Mouse (Mus musculus) embryonic facial prominence, embryonic 11.5 days (tissue): ENCODE data around the gene Etl4. TPM values are rescaled to one million over a fixed set of nuclear protein-coding genes. Genes with fewer than 3 reads are reported as not detected.

Experiments
- ATAC-seq: fragments of 200-750 bp; cut with Nextera tagmentation; replicated peaks from 2 replicates; pipeline ENCODE4 v1.8.0; 2017; ENCODE audit warnings: low read depth; ENCODE audit not compliant: insufficient number of reproducible peaks, low FRiP score, low TSS enrichment
- DNase-seq: peaks from one replicate; pipeline ENCODE4 v3.0.0-alpha.2; 2015; ENCODE audit warnings: low spot score
- H3K27ac ChIP-seq: fragments of 300-500 bp; sonication (generic); replicated peaks from 2 replicates; pipeline ENCODE4 v1.5.1; 2014; ENCODE audit warnings: mild to moderate bottlenecking, low read depth, low read length, control low read depth
- H3K27me3 ChIP-seq: fragments of 300-500 bp; sonication (generic); 2 replicates; pipeline ENCODE4 v1.6.1; 2014; ENCODE audit warnings: mild to moderate bottlenecking, low read length, moderate library complexity, mixed read lengths; ENCODE audit not compliant: control insufficient read depth, insufficient read depth
- H3K36me3 ChIP-seq: fragments of 300-500 bp; sonication (generic); replicated peaks from 2 replicates; pipeline ENCODE4 v1.6.1; 2014; ENCODE audit warnings: low read depth, mild to moderate bottlenecking, low read length, moderate library complexity, mixed read lengths; ENCODE audit not compliant: control insufficient read depth, insufficient read depth
- H3K4me1 ChIP-seq: fragments of 300-500 bp; sonication (generic); 2 replicates; pipeline ENCODE4 v1.6.1; 2014; ENCODE audit warnings: low read length, mixed read lengths; ENCODE audit not compliant: control insufficient read depth, insufficient read depth
- H3K4me2 ChIP-seq: fragments of 300-500 bp; sonication (generic); 2 replicates; pipeline ENCODE4 v1.6.1; 2014; ENCODE audit warnings: low read depth, mild to moderate bottlenecking, control low read depth, low read length, moderate library complexity
- H3K4me3 ChIP-seq: fragments of 300-500 bp; sonication (generic); 2 replicates; pipeline ENCODE4 v1.5.1; 2014; ENCODE audit warnings: low read depth, low read length, control low read depth
- H3K9ac ChIP-seq: fragments of 300-500 bp; sonication (generic); replicated peaks from 2 replicates; pipeline ENCODE4 v1.6.1; 2014; ENCODE audit warnings: mild to moderate bottlenecking, control low read depth, low read length
- H3K9me3 ChIP-seq: fragments of 300-500 bp; sonication (generic); replicated peaks from 2 replicates; pipeline ENCODE4 v1.6.1; 2016; ENCODE audit warnings: mild to moderate bottlenecking, low read length, inconsistent platforms, mixed read lengths; ENCODE audit not compliant: control insufficient read depth
- WGBS: fragments of 180-500 bp; shearing (Covaris S2); extraction: QIAGEN DNeasy Blood & Tissue Kit; methylation state at CpG from one replicate; pipeline ENCODE4 v1.1.7; 2014; 5-methylcytosine and 5-hydroxymethylcytosine counted together
- polyA plus RNA-seq: library from polyadenylated mRNA; unstranded; fragments of >200 nt; fragmentation: Nextera tagmentation; extraction: Ambion mirVana; gene quantifications from 2 replicates; pipeline ENCODE4 v1.2.1, GENCODE M21; 2014

The Etl4 gene
- polyA plus RNA-seq, 1 experiment from 2014 or later: 23.5 TPM

GRCm38 (mm10) chr2:20654598-20655340 is 745.2 kb downstream of the Etl4 start:
- Histone ChIP-seq H3K27me3 (no peaks in the 10 kb centered on the region), H3K36me3 (no peaks in the 10 kb centered on the region), H3K4me3 (no peak overlapping the region), H3K27ac (no peak overlapping the region), H3K4me1 (no peaks in the 10 kb centered on the region), H3K9ac (no peak overlapping the region), H3K4me2 (no peak overlapping the region), H3K9me3 (no peaks in the 10 kb centered on the region)
- DNase-seq (peak; percentile 32), ATAC-seq (no peak)
- 35% methylated on average over 9 of the region's 9 CpGs for WGBS

DNA sequence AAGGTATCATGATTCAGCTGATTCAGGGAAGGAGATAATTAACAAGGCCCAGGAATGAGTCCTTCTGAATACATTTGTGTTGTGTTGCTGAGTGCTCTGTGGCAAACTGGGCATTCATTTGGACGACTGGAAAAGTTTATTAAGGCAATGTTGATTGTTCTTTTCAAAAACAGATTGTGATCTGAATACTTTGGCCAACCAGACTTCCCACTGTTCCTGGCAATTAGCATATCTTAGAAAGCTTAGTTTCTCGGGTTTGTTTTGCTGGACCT is 745.7 kb downstream of the Etl4 start:
- DNase-seq (no peak), ATAC-seq (no peak)
- Histone ChIP-seq H3K4me3 (no peak overlapping the region), H3K36me3 (no peaks in the 10 kb centered on the region), H3K9ac (no peak overlapping the region), H3K4me1 (no peaks in the 10 kb centered on the region), H3K4me2 (no peak overlapping the region), H3K27me3 (no peaks in the 10 kb centered on the region), H3K27ac (no peak overlapping the region), H3K9me3 (no peaks in the 10 kb centered on the region)
- WGBS: 20% methylated on average over 2 of the region's 2 CpGs

GRCm38 (mm10) chr2:20657856-20658255 is 748.3 kb downstream of the Etl4 start:
- Histone ChIP-seq H3K4me1 (no peaks in the 10 kb centered on the region), H3K27me3 (no peaks in the 10 kb centered on the region), H3K36me3 (no peaks in the 10 kb centered on the region), H3K9me3 (no peaks in the 10 kb centered on the region), H3K27ac (no peak overlapping the region), H3K4me2 (no peak overlapping the region), H3K4me3 (no peak overlapping the region), H3K9ac (no peak overlapping the region)
- no peak for DNase-seq
- ATAC-seq: no peak
- 92% methylated on average over 3 of the region's 3 CpGs for WGBS

DNA sequence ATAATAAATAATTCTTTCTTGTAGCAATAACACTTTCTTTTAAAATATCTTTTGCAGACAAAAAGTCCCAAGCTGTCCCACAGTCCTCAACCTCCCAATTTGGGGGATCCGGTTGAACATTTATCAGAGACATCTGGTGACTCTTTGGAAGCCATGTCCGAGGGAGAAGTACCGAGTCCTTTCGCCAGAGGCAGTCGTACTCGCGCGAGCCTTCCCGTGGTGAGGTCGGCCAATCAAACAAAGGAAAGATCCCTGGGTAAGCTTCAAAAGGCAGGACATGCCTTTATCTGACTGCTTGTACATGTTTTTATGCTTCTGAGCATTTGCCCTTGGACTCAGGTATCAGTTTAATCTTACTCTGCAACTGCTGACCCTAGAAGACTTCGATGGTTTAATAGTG is 752.3 kb downstream of the Etl4 start:
- H3K36me3 ChIP-seq: no peaks in the 10 kb centered on the region
- no peak overlapping the region for H3K9ac ChIP-seq
- ATAC-seq (no peak), DNase-seq (no peak)
- 94% methylated on average over 11 of the region's 11 CpGs for WGBS
- no peaks in the 10 kb centered on the region for H3K4me1 ChIP-seq
- H3K4me3 ChIP-seq: no peak overlapping the region
- no peak overlapping the region for H3K4me2 ChIP-seq
- H3K9me3 ChIP-seq: no peaks in the 10 kb centered on the region
- H3K27me3 ChIP-seq: no peaks in the 10 kb centered on the region
- no peak overlapping the region for H3K27ac ChIP-seq

DNA sequence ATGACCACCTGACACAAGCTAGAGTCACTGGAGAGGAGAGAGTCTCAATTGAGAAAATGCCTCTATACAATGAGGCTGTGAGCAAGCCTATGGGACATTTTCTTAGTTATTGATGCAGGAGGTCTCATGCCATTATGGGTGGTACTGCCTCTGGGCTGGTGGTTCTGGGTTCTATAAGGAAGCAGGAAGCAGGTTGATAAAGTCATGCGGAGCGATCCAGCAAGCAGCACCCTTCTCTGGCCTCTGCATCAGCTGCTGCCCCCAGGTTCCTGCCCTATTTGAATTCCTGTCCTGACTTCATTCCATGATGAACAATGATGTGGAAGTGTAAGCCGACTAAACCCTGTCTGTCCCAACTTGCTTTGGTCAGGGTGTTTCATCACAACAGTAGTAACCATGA is 753.1 kb downstream of the Etl4 start:
- Histone ChIP-seq H3K27ac (no peak overlapping the region), H3K4me3 (no peak overlapping the region), H3K4me1 (no peaks in the 10 kb centered on the region), H3K9ac (no peak overlapping the region), H3K36me3 (no peaks in the 10 kb centered on the region), H3K4me2 (no peak overlapping the region), H3K9me3 (no peaks in the 10 kb centered on the region), H3K27me3 (no peaks in the 10 kb centered on the region)
- DNase-seq: no peak
- no peak for ATAC-seq
- 93% methylated on average over 3 of the region's 3 CpGs for WGBS

DNA sequence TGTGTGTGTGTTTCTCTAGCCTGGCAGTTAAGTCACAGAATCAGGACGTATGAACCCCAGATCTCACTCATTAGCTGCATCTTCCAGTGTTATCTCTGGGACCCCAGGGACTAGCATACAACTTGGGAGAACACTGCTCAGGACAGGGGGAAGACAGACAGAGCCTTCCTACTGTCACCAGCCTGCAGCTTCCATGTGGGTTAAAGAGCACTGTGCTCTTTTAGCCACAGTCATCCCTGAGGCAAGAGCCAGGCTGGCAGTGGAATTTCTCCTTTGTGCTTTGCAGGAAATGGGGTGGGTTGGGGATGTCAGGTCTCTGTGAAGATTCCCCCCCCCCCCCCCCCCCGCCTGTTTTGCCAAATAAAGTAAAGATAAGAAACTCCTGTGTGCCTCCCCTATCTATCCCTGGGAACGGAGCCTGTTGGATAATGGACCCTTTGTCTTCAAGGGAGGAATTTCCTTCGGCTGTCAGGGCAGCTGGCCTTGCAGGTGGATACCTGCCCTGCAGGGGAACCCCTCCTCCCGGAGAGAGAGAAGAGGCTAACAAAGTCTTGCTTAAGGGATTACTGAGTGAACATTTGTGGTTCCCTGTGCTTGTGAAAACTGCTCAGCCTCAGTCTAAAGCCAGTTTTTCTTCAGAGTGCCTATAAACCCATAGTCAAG is 755.9 kb downstream of the Etl4 start:
- 16% methylated on average over 5 of the region's 5 CpGs for WGBS
- H3K9me3 ChIP-seq: no peaks in the 10 kb centered on the region
- H3K36me3 ChIP-seq: no peaks in the 10 kb centered on the region
- no peak overlapping the region for H3K27ac ChIP-seq
- no peak overlapping the region for H3K4me3 ChIP-seq
- ATAC-seq (peak; percentile 35; the same call in 1 of the 2 replicates), DNase-seq (peak; percentile 20)
- H3K4me2 ChIP-seq: no peak overlapping the region
- H3K27me3 ChIP-seq: no peaks in the 10 kb centered on the region
- H3K4me1 ChIP-seq: no peaks in the 10 kb centered on the region
- H3K9ac ChIP-seq: no peak overlapping the region

- Histone ChIP-seq H3K4me3 (no peak overlapping the region), H3K9me3 (no peaks in the 10 kb centered on the region), H3K27ac (no peak overlapping the region), H3K27me3 (no peaks in the 10 kb centered on the region), H3K36me3 (no peaks in the 10 kb centered on the region), H3K9ac (no peak overlapping the region), H3K4me1 (no peaks in the 10 kb centered on the region), H3K4me2 (no peak overlapping the region)
- ATAC-seq: peak; percentile 86
- whole genome bisulfite sequencing: 39% methylated on average over 2 of the region's 2 CpGs
- peak; percentile 82 for DNase-seq
Measured at GRCm38 (mm10) chr2:20666051-20666478, 756.5 kb downstream of the Etl4 start.

- Histone ChIP-seq H3K27me3 (no peaks in the 10 kb centered on the region), H3K4me3 (no peak overlapping the region), H3K36me3 (no peaks in the 10 kb centered on the region), H3K27ac (no peak overlapping the region), H3K9me3 (no peaks in the 10 kb centered on the region), H3K9ac (no peak overlapping the region), H3K4me1 (no peaks in the 10 kb centered on the region), H3K4me2 (no peak overlapping the region)
- DNase-seq (no peak), ATAC-seq (no peak)
- 90% methylated on average over 3 of the region's 3 CpGs for WGBS
Measured at GRCm38 (mm10) chr2:20667876-20668275, 758.3 kb downstream of the Etl4 start.
